Mouse (Mus musculus): Measurements from ENCODE around the gene Aggf1. TPM values are rescaled to one million over a fixed set of nuclear protein-coding genes. Genes with fewer than 3 reads are reported as not detected.

Gene Aggf1
- total and polyA plus RNA-seq, 3 experiments: 50.5 to 74.5 (median 55.1) TPM

DNA sequence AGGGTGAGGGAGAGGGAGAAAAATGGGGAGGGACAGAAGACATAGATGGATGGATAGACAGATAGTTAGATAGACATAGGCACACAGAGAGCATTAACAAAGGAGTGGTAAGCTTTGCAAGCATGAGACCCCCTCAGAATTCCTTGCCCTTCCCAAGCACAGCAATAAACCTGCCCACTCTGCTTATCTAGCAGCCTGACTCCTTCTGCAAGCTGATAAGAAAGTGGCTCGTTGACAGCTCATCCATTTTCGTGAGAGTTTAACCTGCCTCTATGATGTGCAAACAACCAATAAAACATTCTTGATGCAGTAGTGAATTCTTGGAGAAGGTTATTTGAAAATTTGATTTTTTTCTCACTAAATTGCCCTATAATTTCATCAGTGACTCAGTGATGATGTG is 37.1 kb upstream of the Aggf1 start:
- Histone ChIP-seq H3K4me3 (ENCODE audit: control insufficient read depth in 1 of 2, insufficient read depth in 1 of 2, low read depth in 2 of 2, low read length in 2 of 2) (no peak overlapping the region), H3K4me1 (ENCODE audit: control insufficient read depth in 1 of 2, insufficient read depth in 2 of 2, low read length in 2 of 2) (no peaks in the 10 kb centered on the region), H3K9me3 (replicated peaks; ENCODE audit: insufficient read depth, low read length) (no peaks in the 10 kb centered on the region), H3K36me3 (ENCODE audit: control insufficient read depth in 1 of 2, insufficient read depth in 2 of 2, low read length in 2 of 2) (no peaks in the 10 kb centered on the region), H3K79me2 (ENCODE audit: control insufficient read depth, insufficient read depth, low read length, poor library complexity) (no peaks in the 10 kb centered on the region), H3K27me3 (ENCODE audit: control insufficient read depth in 1 of 2, insufficient read depth in 2 of 2, low read length in 2 of 2) (peaks cover 0 to 1% of the 10 kb centered on the region in 2 experiments; a peak in 2 of 4 replicates), H3K27ac (ENCODE audit: control insufficient read depth, low read depth, low read length) (no peak overlapping the region), H3K9ac (ENCODE audit: control insufficient read depth, low read depth, low read length, poor library complexity, severe bottlenecking) (no peak overlapping the region)
- DNase-seq (ENCODE audit: low read depth, low spot score): no peak
- no peak for TF ChIP-seq CHD2 (IDR thresholded peaks at IDR 0.05; ENCODE audit: low read length)
- no peak for TF ChIP-seq ZNF384 (IDR thresholded peaks at IDR 0.05; ENCODE audit: low read depth, low read length)
- no peak for TF ChIP-seq SIN3A (IDR thresholded peaks at IDR 0.05; ENCODE audit: low read length)
- TF ChIP-seq GATA1 (IDR thresholded peaks at IDR 0.05; ENCODE audit: low read depth, low read length): no peak
- TF ChIP-seq E2F4 (IDR thresholded peaks at IDR 0.05; ENCODE audit: borderline replicate concordance, low read depth, low read length): no peak
- TF ChIP-seq TBP (IDR thresholded peaks at IDR 0.05; ENCODE audit: low read depth, low read length): no peak
- TF ChIP-seq KAT2A (conservative IDR thresholded peaks at IDR 0.05; ENCODE audit: low read depth, low read length): no peak
- TF ChIP-seq ZKSCAN1 (IDR thresholded peaks at IDR 0.05; ENCODE audit: low read depth, low read length): no peak
- TF ChIP-seq HCFC1 (IDR thresholded peaks at IDR 0.05; ENCODE audit: low read depth, low read length): no peak
- no peak for TF ChIP-seq NELFE (IDR thresholded peaks at IDR 0.05; ENCODE audit: low read depth, low read length)
- no peak for TF ChIP-seq TAL1 (IDR thresholded peaks at IDR 0.05; ENCODE audit: low read length)
- no peak for TF ChIP-seq CTCF (IDR thresholded peaks at IDR 0.05 in 2 of 3, conservative IDR thresholded peaks at IDR 0.05 in 1 of 3; ENCODE audit: control insufficient read depth in 1 of 3, insufficient read depth in 1 of 3, low read depth in 2 of 3, low read length in 3 of 3, poor library complexity in 1 of 3, severe bottlenecking in 1 of 3)
- TF ChIP-seq MEF2A (IDR thresholded peaks at IDR 0.05; ENCODE audit: extremely low read depth, insufficient replicate concordance, low read depth, low read length, poor library complexity, severe bottlenecking): no peak
- TF ChIP-seq CHD1 (IDR thresholded peaks at IDR 0.05; ENCODE audit: low read depth, low read length): no peak

- no peaks in the 10 kb centered on the region for H3K4me1 ChIP-seq (ENCODE audit: control insufficient read depth in 1 of 2, insufficient read depth in 2 of 2, low read length in 2 of 2)
- no peak for TF ChIP-seq CHD2 (IDR thresholded peaks at IDR 0.05; ENCODE audit: low read length)
- TF ChIP-seq MEF2A (IDR thresholded peaks at IDR 0.05; ENCODE audit: extremely low read depth, insufficient replicate concordance, low read depth, low read length, poor library complexity, severe bottlenecking): no peak
- no peak for TF ChIP-seq E2F4 (IDR thresholded peaks at IDR 0.05; ENCODE audit: borderline replicate concordance, low read depth, low read length)
- no peak for TF ChIP-seq TBP (IDR thresholded peaks at IDR 0.05; ENCODE audit: low read depth, low read length)
- TF ChIP-seq RCOR1 (IDR thresholded peaks at IDR 0.05; ENCODE audit: low read depth, low read length): no peak
- TF ChIP-seq POLR2AphosphoS5 (IDR thresholded peaks at IDR 0.05; ENCODE audit: borderline replicate concordance, low read depth, low read length): no peak
- TF ChIP-seq ZC3H11A (IDR thresholded peaks at IDR 0.05; ENCODE audit: low read depth, low read length): no peak
- H3K9ac ChIP-seq (ENCODE audit: control insufficient read depth, low read depth, low read length, poor library complexity, severe bottlenecking): no peak overlapping the region
- H3K27ac ChIP-seq (ENCODE audit: control insufficient read depth, low read depth, low read length): no peak overlapping the region
- no peaks in the 10 kb centered on the region for H3K27me3 ChIP-seq (ENCODE audit: control insufficient read depth in 1 of 2, insufficient read depth in 2 of 2, low read length in 2 of 2)
- H3K4me3 ChIP-seq (ENCODE audit: control insufficient read depth in 1 of 2, insufficient read depth in 1 of 2, low read depth in 2 of 2, low read length in 2 of 2): no peak overlapping the region
- no peaks in the 10 kb centered on the region for H3K79me2 ChIP-seq (ENCODE audit: control insufficient read depth, insufficient read depth, low read length, poor library complexity)
- H3K9me3 ChIP-seq (replicated peaks; ENCODE audit: insufficient read depth, low read length): no peaks in the 10 kb centered on the region
- H3K36me3 ChIP-seq (ENCODE audit: control insufficient read depth in 1 of 2, insufficient read depth in 2 of 2, low read length in 2 of 2): no peaks in the 10 kb centered on the region
- no peak for DNase-seq (ENCODE audit: low read depth, low spot score)
Measured at GRCm38 (mm10) chr13:95393242-95393641, 18.1 kb upstream of the Aggf1 start.
